Mouse (Mus musculus): Measurements from ENCODE around the gene Olfr1420. TPM values are rescaled to one million over a fixed set of nuclear protein-coding genes. Genes with fewer than 3 reads are reported as not detected.
A peak's percentile ranks its signal among the peaks of the same experiment; 100 is the strongest.
"Not testable (repeated sequence)": the region's sequence is repeated elsewhere in the genome, so short reads cannot be mapped to it uniquely, and the experiment has no call there.

Gene Olfr1420
- not detected for total RNA-seq (2021)

DNA sequence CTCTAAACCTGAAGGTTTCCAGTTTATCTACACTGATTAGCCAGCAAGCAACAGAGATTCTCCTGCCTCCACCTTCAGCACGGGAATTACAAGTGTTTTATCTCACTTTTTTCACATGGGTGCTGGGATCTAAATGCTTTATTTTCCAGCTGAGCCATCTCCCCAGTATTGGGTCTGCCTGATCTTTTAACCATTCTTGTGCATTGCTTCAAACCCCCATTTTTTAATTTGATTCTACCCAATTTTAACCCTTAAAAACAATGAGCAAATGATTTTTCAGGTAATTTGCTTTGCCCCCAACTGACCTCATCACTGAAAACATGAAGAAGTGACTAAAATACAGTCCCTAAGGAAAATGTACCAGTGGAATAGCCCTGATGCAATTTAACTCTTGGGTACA, at the start of gene Olfr1420:
TSS of gene Olfr1420 (plus strand) at position 301 of the 400 bp plus-strand sequence.
- intact Hi-C loops (cut with DNase I): no loop called here
- DNase-seq (ENCODE audit: low spot score): no peak

GRCm38 (mm10) chr19:11839119-11839518, 47.2 kb upstream of the Olfr1420 start, which contains the start of gene Olfr1417:
Gene Olfr1417 (minus strand): TSS chr19:11839219.
- intact Hi-C loops (cut with DNase I): no loop called here
- no peak for DNase-seq (ENCODE audit: low spot score)

- no peak for DNase-seq (ENCODE audit: low spot score)
- intact Hi-C loops (cut with DNase I): no loop called here
These were observed 40.0 kb upstream of the Olfr1420 start for GRCm38 (mm10) chr19:11846333-11846732.

- intact Hi-C loops (cut with DNase I): no loop called here
- DNase-seq (ENCODE audit: low spot score): no peak
These were observed 33.7 kb upstream of the Olfr1420 start for GRCm38 (mm10) chr19:11852652-11853051.

- intact Hi-C loops (cut with DNase I): no loop called here
- DNase-seq (ENCODE audit: low spot score): no peak
These were observed 31.5 kb upstream of the Olfr1420 start for GRCm38 (mm10) chr19:11854821-11855220.

- intact Hi-C loops (cut with DNase I): no loop called here
- no peak for DNase-seq (ENCODE audit: low spot score)
These were observed 29.9 kb upstream of the Olfr1420 start for GRCm38 (mm10) chr19:11856506-11856905.

DNA sequence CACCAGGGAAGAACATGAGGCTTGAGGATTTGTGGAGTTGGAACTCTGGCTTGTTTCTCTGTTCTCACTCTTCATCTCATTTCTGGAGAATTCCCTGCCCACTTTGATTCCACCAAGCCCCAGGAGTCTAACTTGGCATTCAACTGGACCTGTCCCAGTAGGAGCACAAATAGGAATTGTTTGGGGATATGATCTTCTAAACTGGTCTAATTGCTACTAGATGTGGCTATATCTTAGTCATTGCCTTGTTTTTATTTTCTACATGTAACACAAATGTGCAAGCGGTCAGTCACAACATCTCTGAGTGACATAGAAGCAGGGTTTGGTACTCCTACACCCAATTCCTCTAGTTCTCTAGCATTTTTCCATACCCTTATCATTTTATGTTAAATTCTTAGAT, 25.4 kb upstream of the Olfr1420 start, which contains the start of gene Olfr1418:
TSS of gene Olfr1418 (minus strand) at position 101 of the 400 bp plus-strand sequence.
- intact Hi-C loops (cut with DNase I): no loop called here
- DNase-seq (ENCODE audit: low spot score): no peak

GRCm38 (mm10) chr19:11867837-11868236, 18.5 kb upstream of the Olfr1420 start:
- intact Hi-C loops (cut with DNase I): no loop called here

DNA sequence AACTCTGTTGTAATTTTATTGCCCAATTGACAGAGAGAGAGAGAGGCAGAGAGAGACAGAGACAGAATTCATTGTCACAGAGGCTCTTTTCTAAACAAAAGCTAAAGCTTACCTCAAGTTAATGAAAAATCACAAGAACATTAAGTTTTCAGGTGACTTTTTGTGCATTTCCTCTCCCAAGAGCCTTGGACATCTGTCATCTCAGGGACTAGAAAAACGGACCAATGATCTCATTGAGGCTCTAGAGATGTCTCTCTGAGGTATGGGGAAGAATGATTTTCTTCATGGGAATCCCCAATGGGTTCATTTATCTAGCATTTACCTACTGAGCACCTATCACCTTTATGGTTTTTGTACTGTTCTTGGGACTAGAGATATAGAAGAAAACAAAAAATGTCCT, 11.4 kb upstream of the Olfr1420 start, which contains the start of gene Olfr1419:
TSS of gene Olfr1419 (minus strand) at position 101 of the 400 bp plus-strand sequence.
- no peak for DNase-seq (ENCODE audit: low spot score)
- intact Hi-C loops (cut with DNase I): no loop called here

More at GRCm38 (mm10) chr19:11867837-11868236, 18.5 kb upstream of the Olfr1420 start:
- no peak for DNase-seq (ENCODE audit: low spot score)

DNA sequence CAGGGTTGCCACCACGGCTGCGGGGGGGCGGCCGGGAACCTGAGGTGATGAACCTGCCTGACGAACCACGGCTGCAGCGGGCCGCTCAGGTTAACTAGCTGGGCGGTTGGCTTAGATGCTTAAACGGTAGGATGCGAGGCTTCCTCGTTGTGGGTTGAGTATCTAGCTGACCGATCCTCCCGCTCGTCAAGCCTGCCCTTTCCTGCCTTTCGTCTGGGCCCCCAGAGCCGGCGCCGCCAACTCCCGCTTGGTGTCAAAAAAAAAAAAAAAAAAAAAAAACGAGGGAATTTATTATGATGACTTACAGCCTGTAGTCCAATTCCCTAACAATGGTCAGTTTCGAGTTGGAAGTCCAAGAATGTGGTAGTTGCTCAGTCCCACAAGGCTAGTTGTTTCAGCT, 8.0 kb upstream of the Olfr1420 start:
- DNase-seq (ENCODE audit: low spot score); intact Hi-C loops (cut with DNase I): not testable (repeated sequence)

DNA sequence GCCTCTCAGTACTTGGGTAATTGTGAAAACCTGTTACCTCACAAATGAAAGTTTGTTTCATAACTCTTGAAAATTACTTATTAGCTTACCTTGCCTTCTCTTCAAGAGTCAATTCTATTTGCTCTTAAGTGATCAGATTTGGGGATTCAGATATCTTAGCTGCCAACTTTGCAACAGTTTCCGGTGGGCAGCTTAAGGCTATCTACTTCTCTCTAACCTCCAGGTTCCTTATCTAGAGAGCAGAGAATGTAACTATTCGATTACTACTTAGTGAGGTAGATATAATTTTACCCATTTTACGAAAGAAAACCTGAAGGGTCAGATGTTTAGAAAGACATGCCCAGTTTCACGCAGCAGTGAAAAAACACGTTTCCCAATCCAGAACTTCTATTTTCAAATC, 24.7 kb downstream of the Olfr1420 start:
- DNase-seq (ENCODE audit: low spot score): no peak
- intact Hi-C loops (cut with DNase I): loop anchor here (5.0 to 10.0 kb wide), 2 partner anchors 94 to 884 kb away; partner anchors contain the start of genes Lpxn, Stx3 and Zfp91

DNA sequence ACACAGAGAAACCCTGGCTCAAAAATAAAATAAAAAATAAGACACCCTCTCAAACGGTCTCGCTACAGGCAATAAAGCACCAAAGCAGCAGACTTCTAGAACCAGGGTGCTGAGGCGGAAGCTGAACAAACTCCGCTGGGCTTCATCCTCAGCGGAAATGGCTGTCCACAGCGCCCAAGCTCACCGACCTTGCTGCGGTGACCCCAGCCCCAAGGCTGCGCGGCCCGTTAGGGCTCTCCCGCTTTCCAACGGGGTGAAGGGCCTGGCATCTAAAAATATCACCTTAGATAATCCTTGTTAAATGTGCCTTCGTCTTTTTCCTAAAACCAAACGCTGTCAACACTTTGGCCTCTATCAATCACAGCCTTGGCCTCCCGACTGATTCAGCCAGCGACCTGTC, 25.2 kb downstream of the Olfr1420 start:
- no peak for DNase-seq (ENCODE audit: low spot score)

GRCm38 (mm10) chr19:11912037-11912532, 25.7 kb downstream of the Olfr1420 start, which contains the start of gene Patl1:
Gene Patl1 (plus strand): TSS chr19:11912399.
- intact Hi-C loops (cut with DNase I): loop anchor here (2.0 to 10.0 kb wide), 4 partner anchors 55 to 883 kb away; partner anchors contain the start of genes Lpxn, Stx3 and Zfp91
- peak; percentile 97 for DNase-seq (ENCODE audit: low spot score)

More for the DNA sequence above, 25.2 kb downstream of the Olfr1420 start:
- intact Hi-C loops (cut with DNase I): loop anchor here (2.0 to 10.0 kb wide), 4 partner anchors 55 to 883 kb away; partner anchors contain the start of genes Lpxn, Stx3 and Zfp91

DNA sequence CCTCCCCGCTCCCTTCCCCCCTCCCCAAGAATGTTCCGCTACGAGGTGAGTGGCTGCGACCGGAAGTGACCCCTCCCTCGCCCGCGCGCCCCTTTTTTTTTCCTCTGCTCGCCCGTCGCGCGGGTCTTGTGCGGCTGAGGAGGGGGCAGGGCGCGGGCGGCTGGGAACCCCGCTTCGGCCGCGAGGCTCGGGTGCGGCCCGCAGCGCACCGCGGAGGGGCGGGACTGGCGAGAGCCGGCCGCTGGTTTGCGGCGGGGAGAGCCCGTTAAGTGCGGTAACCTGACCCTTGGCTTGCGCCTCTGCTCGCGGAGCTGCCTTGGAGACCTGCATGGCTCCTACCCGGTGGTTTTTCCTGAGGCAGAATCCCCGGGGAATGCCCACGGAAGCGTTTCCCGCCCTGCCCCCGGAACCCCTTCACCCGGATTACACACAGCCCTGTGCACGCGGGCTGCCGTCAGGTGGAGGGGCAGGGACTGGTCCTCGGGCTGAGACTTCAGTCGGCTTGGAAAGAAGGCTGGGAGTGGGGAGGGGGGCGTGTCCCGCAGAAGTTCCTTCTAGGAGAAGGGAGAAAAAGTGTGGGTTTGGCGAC, 26.3 kb downstream of the Olfr1420 start:
- DNase-seq (ENCODE audit: low spot score): peak; percentile 30
- intact Hi-C loops (cut with DNase I): loop anchor here (2.0 to 10.0 kb wide), 4 partner anchors 54 to 882 kb away; partner anchors contain the start of genes Lpxn, Stx3 and Zfp91

DNA sequence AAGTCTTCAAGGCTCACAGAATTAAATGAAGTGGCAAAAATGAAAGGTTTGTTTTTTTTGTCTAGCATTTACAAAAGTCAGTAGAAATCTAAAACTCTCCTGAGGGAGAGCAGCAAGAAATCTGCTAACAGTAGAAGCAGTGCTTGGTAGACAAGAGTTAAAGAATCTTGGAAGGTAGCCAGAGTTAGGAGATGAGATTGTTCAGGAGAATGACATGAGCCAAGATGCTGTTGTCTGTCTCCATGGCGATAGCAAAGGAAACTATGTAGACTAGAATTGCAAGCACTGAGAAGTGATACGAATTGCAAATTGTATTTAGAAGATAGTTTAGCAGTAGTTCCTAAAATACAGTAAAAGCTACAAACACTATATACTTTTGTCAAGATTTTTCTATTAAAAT, 29.4 kb downstream of the Olfr1420 start:
- no peak for DNase-seq (ENCODE audit: low spot score)
- intact Hi-C loops (cut with DNase I): loop anchor here (5.0 to 10.0 kb wide), 2 partner anchors 41 to 879 kb away; partner anchors contain the start of genes Lpxn and Zfp91

GRCm38 (mm10) chr19:11922068-11922467, 35.7 kb downstream of the Olfr1420 start:
- intact Hi-C loops (cut with DNase I): no loop called here
- no peak for DNase-seq (ENCODE audit: low spot score)

DNA sequence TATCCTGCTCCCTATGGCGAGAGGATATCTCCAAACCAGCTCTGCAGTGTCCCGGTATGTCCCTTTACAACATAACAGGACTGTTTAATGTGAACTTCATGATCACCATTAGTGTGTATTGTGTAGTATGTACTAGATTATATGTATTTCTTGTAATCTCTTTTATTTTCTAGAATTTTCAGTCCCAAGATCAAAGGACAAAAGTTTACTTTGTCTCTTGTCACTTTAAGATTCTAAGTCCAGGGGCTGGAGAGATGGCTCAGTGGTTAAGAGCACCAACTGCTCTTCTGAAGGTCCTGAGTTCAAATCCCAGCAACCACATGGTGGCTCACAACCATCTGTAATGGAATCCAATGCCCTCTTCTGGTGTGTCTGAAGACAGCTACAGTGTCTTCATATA, 36.1 kb downstream of the Olfr1420 start:
- DNase-seq (ENCODE audit: low spot score); intact Hi-C loops (cut with DNase I): not testable (repeated sequence)

DNA sequence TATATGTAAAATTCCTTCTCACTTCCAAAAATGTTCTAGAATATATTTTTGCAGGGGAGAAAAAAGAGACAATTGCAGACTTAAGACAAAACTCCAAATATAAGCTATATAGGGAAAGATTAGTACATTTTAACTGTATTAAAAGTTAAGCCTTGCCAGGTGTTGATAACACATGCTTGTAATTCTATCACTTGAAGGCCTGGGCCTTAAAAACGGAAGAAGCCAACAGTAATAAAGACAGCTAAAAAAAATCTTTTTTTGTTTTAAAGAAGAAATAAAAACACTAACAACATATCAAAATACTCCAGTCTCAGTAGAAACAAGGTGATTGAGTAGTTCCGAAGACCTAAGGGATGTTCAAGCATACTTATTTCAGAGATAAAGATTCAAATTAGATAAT, 40.0 kb downstream of the Olfr1420 start:
- intact Hi-C loops (cut with DNase I): no loop called here
- DNase-seq (ENCODE audit: low spot score): no peak

DNA sequence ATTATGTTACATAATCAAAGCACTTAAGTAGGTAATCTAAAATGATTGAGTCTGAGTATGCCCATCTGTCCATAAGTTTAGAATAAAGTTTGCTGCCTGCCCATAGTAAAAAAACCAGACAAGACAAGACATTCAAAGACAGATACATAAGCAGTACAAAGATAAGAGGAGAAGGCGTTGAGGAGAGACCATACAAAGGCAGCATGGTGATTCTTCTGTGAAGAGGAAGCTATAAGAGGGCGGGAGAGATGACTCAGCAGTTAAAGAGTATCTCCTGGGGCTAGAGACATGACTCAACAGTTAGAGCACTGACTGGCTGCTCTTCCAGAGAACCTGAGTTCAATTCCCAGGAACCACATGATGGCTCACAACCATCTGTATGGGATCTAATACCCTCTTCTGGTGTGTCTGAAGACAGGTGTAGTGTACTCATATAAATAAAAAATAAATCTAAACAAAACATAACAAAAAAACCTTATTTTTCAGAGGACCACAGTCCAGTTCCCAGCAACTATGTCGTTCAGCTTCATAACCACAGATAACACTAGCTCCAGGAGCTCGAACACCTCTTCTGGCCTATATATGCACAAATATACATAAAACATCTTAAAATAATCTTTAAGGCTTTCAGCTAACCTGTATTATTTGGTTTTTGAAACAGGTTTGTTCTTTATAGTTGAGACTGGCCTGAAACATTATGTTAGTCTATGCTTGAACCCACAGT, 41.8 kb downstream of the Olfr1420 start:
- intact Hi-C loops (cut with DNase I): no loop called here
- no peak for DNase-seq (ENCODE audit: low spot score)

DNA sequence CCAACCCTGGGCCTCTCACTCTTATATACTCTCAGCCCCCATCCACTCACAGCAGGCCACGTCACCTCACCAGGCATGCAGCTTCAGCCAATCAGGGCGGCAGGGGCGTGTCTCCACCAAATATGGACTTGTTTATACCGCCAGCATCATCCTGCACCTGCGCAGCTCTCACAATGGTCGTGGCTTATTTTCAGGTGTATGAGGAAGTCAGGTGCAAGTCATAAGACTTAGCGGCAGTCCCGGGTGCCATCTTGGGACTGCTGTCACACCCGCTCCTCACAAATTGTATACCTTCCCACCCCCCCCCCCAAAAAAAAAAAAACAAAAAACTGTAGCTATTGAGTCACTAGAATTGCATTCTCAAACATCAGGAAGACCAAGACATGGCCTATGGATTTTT, 60.1 kb downstream of the Olfr1420 start:
- DNase-seq (ENCODE audit: low spot score): not testable (repeated sequence)
- intact Hi-C loops (cut with DNase I): loop anchor here (10.0 kb wide), 1 partner anchor 172 kb away; the partner anchor contains the start of gene Mrpl16
